Mouse (Mus musculus) lung, postnatal 10 days (tissue): ENCODE results near the gene Anks3.

Experiments used
- DNase-seq: peaks from one replicate; pipeline ENCODE4 v3.0.0; 2021

Gene Anks3

DNA sequence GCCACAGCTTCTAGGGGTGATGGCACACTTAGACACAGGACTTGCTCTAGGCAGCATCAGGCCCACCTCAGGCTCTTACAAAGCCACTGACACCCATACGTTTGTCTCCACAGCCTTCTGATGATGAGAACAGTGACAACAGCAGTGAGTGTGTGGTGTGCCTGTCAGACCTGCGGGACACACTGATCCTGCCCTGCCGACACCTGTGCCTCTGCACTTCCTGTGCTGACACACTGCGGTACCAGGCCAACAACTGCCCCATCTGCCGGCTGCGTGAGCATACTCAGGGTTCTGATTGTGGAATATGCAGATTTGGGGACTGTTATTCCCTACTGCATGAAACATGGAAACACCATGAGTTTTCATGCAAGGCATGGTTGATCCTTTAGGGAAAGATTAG, 41.5 kb downstream of the Anks3 start:
- DNase-seq = no peak

DNA sequence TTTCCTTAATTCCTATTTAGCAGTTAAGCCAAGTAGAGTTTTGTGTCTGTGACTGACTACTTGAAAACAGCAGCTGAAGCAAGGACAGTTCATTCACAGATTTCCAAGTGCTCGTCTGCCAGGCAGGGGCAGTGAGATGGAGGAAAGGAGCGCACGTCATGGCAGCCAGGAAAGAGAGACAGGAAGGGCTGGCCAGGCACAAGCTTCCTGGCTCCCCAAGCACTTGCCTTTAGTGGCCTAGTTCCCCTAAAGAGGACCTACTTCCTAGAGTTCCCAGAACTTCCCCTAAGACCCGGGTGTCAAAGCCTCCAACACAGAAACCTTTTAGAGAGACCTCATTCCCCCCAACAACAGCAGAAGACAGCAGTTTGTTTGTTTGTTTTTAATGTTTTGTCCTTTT, 43.4 kb downstream of the Anks3 start:
- DNase-seq = peak; percentile 26

DNA sequence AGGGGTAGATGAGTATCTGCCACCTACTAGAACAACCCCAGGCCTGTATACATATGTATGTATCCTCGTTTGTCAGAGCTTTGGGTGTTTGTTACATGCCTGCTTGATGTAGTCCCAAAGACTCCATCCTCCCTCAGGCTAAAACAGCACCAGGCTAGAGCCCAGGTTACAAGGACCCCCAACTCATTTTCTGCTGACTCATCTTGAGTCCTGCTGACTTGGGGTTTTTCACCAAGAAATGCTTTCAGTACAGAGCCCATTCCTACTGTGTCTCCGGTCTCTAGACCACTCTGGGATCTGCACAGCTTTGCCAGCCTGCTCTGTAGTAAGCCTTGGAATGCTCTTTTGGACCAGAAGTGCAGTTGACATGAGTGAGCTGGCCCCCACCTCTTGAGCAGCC, 47.4 kb downstream of the Anks3 start:
- DNase-seq = no peak

DNA sequence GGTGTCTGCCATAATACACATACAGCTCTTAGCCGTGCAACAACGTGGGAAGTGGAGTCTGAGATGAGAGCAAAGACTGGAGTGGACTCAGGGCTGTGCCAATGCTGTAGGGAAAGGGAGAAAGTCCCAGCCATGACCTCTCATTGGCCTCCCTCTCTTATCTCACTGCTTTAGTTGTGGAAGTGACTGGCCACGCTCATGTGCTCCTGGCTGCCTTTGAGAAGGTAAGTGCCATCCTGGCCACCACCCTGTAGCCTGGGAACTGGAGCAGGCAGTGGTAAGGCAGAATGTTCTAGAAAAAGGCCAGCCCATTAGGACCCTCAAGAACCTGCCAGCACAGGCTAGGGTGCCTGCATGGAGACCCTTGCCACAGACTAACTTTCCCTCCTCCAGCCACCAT, 48.1 kb downstream of the Anks3 start:
- no peak for DNase-seq

DNA sequence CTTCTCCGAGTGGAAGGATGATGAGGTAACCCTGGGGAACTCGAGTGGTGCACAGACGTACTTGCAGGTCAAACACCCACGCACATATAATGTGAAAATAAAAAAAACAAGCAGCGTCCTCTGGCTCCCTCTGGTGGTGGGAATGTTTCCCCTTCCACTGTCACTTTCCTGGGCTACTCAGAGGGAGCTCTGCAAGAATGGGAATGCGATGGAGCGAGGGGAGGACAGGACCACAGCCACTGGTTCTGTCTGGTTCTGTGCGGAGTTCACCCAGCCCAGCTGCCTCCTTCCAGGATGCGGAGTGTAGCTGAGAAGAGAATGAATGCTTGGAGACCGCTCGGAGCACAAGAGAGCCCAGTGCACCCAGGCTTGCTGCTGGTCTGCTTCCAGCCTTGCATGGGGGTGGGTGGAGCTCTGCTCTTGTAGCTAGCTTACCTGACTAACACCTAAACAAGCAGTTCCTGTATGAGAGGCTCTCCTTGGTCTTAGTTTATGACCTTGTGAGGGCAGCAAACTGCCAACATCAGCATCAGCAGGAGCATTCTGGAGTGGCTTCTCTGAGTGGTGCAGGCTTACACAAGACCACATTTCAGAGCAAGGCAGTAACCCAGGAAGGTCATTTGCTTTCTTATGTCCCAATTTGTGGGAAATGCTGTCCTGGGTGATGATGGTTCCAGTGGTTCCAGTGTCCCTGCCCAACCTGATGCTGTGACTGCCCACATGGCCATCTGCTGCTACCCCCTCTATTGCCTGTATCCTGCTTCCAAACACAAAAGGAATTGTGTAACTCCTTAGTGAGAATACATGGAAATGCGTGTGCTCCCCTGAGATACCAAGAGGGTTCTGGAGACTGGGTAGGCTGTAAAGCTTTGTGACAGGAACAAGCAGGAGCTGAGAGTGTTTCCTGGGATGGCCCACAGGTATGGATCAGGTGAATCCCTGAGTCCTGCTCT, 49.9 kb downstream of the Anks3 start:
- peak; percentile 94 for DNase-seq

DNA sequence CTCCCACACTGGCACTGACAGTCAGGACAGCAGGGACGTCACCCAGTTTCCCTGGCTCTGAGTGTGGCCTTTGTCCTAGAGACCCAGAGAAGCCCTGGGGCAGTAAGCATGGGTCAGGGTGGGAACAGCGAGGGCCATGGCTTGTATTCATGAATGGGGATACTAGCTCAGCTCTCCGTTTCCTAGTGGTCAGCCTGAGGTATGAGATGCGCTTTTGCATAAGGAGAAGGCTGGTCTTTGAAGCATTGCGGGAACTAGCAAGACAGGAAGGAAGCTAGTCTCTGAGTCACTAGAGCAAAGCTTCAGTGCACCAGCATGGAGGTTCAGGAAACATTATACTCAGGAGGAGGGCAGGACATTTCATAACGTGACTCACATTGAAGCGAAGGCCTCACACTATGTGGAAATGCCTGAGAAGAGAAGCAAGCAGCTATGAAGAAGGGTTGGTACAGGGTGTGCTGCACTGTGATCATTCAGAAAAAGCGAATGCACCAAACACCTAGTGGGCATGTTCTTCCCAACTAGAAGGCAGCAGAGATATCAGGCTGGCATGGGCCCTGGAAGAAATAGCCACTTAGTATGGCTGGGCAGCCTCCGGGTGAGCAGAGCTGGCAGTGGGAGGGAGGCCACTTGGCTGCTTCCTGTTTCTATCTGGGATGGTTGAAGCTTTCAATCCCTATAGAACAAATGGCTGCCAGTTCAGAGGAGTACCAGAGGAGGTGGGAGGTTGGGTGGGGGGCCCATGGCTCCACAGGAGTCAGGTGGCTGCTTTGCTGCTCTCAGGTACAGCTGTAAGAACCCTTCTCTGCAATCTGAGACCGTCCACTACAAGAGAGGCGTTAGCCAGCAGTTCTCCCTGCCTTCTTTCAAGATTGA, 50.9 kb downstream of the Anks3 start:
- no peak for DNase-seq

DNA sequence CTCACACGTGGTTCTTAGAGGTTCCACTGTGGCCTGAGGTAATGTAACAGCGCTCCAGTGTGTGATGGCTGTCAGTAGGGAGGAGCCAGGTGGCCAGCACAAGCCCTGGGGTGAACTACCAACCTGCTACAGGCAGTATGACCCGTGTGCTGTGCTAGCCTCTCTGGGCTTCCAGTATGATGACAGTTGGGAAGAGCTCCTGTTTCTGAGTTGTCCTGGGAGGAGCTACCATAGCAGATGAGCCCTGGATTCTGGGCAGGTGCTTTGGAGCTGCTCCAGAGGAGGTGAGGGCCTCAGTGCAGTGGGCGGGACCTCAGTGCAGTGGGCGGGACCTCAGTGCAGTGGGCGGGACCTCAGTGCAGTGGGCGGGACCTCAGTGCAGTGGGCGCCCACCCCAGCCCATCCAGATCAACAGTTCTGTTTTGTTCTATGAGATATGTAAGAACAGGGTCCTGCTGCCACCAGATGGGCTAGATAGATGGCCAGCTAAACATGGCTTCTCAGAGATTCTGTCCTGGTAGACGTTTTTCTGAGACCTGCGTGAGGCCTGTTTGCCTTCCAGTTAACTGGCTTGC, 51.8 kb downstream of the Anks3 start:
- no peak for DNase-seq

DNA sequence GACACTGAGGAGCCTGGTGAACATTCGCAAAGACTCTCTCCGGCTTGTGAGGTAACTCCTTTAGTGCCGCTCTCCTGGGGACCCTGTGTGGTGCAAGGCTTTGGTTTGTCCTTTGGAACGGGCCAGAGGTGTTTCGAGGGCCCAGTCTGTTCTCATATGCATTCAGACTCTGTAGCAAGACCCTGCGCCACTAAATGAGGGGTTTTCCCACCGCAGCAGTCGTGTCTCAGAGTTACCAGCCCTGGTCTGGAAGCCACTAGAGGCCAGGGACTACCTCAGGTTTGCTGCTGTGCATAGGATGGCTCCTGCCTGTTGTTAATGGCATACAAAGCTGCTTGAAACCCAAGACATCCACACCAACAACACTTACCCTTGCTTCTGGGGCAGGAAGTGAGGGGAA, 53.2 kb downstream of the Anks3 start:
- DNase-seq = no peak

DNA sequence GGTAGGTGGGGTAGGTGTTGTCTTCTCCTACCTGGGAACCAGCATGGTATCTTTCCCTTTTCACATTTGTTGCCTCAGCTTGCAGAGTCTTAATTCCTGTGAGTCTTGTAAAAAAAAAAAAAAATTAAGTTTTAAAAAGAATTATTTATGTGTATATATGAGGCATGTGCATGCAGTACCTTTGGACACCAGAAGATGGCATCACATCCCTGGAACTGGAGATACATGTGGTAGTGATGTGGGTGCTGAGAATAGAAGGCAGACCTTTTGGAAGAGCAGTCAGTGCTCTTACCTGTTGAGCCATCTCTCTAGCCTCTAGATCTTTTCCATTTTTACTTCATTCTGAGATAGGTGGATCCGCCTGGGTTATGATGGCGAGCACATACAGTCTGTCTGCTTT, 54.3 kb downstream of the Anks3 start:
- peak; percentile 43 for DNase-seq

DNA sequence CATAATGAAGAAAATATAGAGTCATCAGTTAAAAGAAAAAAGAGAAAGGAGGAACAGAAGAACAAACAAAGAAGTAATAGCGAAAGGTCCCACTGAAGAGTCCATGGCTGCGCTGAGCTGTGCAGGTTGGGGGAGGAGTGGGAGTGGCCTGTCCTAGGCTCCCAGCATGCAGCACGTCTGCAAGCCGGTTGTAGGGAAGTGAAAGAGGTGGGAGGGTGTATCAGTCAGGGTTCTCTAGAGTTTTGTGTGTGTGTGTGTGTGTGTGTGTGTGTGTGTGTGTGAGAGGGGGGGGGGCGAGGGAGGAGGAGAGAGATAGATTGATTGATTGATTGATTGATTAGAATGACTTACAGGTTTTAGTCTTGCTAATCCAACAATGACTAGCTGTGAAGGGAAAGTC, 56.0 kb downstream of the Anks3 start:
- no peak for DNase-seq

DNA sequence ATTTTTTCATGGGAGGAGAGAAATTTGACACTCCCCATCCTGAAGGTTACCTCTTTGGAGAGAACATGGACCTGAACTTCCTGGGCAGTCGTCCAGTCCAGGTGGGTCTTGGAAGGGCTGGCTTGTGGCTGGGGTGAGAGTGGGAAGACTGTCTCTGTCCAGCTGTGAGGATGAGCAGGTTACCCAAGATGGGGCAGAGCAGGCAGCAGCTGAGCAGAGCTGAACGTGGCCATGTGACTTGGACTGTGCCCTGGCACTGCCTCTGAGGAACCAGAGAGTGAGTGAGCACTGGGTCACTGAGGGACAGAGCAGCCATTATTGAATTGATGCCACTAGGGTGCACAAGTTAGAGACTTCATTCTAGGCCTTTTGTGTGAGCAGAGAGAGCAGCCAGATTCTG, 56.6 kb downstream of the Anks3 start:
- no peak for DNase-seq

DNA sequence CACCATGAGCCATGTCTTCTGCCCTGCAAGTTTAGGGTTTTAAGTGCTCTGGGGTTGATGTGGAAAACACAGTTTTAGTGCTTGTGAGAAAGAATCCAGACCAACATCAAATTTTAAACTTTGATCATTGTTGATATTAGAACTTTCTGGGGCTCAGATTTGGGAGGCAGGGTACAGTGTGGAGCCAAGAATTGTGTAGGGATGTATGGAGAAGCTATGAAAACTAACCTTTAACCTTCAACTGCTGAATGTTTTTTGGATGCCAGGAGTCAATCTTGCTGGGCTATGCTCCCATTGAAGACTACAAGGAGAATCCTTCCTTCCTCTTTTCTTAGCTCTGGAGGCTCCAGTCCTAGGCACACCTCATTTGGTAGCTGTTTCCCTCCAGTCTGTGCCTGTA, 57.4 kb downstream of the Anks3 start:
- no peak for DNase-seq

DNA sequence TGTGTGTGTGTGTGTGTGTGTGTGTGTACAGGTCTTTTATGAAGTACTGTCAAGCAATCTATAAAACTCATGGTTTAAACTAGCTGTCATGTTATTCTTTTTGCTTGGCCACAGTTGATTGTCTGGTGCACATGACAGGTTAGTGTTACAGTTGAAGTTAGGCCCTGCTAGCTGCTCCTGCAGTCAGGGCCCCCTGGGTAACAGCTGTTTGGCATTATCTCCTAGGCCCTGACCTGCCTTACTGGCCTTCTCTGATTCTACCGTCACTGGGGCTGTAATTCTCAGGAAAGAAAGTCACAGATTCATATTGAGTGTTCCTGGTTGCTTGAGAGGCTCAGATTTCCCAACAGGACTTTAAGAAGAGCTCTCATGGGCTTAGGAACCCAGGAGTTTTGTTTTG, 58.4 kb downstream of the Anks3 start:
- no peak for DNase-seq

DNA sequence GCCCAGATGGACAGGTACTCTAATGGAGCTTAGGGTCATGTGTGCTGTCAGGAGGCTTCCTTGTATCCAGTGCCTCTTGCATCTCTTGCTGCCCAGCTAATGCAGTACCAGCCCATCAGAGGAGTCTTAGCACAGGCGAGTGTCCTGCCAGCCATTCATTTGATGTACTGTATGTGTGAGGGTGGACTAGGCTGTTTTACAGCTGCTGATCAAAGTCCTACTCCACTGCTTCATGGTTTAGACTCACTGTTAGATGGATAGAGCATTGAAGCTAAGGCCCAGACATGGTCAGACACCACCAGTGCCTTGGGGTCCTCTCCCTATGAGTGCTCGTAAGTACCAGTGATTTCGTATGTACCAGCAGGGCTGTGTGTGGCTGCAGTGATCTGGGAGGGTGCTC, 59.1 kb downstream of the Anks3 start:
- no peak for DNase-seq

DNA sequence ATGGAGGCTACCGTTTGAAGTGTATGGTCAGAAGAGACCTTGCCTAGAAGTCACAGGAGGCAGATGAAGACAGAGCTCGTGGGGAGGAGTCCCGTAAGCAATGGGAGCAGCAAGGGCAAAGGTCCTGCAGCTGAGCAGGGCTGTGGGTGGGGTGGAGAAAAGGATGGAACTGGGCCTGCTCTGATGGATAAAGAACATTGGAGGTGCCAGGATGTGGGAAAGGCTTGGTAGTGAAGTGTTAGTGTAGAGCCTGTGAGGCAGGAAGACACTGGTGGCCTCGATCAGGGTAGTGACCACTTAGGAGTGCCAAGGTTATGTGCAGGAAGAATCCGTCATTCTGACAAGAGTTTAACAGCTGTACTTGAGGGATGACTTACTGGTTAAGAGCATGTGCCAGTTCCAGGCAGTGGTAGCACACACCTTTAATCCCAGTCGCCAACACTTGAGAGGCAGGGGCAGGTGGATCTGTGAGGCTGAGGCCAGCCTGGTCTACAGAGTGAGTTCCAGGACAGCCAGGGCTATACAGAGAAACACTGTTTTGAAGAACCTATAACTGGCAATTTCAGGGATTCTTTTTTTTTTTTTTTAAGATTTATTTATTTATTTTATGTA, 60.4 kb downstream of the Anks3 start:
- no peak for DNase-seq

DNA sequence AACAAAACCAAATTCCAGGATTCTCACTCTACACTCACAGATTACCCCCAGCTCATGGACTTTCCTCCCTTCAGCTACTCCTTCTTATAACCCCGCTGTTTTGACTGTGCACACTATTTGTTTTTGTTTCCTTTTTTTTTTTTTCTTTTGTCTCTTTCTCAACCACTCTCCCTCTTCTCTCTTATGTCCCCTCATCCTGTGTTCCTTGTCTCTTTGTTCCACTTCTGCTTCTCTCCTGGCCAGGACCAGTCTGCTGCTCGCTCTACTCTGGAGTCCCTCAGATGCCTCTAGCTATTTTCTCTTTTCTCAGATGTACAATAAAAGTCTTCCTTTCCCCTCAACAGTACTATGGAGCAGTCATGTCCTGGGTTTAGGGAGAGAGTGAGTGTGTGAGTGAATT, 61.6 kb downstream of the Anks3 start:
- no peak for DNase-seq

DNA sequence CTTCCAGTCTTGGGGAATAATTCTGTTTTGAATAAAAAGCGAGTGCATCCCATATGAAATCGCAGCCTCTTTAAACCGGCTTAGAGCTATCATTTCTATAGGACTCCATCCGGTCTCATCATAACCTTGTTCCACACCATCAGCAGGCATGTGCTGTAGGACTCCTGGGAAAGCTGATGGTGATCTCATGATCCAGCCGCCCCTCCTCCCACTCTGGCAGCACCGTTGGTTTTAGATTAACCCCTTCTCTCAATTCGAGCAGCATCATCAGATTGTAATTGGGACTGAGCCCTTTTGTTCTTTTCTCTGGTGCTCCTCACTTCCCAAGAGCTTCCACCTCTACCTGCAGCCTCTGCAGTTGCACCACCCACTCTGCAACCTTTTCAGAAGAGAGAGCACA, 62.8 kb downstream of the Anks3 start:
- DNase-seq = no peak

DNA sequence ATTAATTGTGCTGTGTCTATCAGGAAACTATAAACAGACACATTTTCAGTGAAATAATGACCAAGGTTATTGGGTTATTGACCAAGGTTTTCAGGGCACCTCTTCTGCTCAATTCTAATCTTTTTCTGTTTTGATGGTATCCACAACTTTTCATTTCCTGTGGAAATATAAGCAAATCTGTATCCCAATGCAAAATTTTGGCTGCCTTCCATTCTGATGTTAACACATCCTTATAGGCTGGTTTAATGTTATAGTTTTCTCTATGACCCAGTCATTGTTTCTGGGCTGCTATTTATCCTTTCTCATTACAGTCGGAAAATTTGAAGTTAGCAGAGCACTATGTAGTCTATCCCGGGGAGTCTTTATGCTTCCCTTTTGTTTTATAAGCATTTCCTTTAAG, 64.3 kb downstream of the Anks3 start:
- DNase-seq = no peak

DNA sequence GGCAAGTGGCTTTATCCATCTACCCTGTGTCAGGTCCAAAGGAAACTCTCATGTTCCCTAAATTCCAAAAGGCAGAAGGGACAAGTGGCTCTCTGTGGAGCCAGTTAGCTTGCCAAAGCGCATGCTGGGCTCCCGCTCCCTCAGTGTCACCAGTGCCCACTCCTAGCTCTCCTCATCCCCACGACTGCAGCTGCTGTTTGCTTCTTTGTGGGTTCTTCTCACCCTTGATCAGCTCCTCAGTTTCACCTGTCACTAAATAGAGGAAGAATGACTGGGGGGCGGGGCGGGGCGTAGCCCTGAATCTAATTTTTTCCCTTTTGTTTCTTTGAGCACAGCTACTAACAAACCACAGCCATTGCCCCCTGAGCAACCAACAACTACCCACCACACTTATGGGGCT, 65.1 kb downstream of the Anks3 start:
- no peak for DNase-seq

DNA sequence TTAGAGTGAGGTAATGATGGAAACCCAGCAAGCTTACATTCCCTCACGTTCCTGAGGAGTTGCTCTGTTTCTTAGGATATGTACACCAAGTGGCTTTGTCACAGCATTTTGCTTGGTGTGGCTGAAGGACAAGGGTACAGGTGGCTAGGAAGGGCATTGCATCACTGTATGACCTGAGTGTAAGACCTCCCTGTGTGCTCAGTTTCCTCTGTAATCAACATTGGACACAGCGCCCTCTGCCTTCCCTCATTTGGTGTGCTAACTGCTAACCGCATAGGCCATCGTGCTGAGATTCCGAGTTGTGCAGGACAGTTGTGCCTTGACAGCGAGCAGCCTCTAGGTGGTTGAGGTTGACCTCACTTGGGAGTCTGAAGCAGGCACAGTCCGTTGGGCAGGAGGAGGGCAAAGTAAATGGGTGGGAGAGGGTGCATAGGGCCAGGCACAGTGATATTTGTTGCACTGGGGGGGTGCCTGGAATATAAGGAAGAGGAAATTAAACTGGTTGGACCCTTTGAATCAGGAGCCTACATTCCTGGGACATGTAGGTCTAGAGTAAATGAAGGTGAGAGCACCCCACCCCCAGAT, 66.8 kb downstream of the Anks3 start:
- no peak for DNase-seq

DNA sequence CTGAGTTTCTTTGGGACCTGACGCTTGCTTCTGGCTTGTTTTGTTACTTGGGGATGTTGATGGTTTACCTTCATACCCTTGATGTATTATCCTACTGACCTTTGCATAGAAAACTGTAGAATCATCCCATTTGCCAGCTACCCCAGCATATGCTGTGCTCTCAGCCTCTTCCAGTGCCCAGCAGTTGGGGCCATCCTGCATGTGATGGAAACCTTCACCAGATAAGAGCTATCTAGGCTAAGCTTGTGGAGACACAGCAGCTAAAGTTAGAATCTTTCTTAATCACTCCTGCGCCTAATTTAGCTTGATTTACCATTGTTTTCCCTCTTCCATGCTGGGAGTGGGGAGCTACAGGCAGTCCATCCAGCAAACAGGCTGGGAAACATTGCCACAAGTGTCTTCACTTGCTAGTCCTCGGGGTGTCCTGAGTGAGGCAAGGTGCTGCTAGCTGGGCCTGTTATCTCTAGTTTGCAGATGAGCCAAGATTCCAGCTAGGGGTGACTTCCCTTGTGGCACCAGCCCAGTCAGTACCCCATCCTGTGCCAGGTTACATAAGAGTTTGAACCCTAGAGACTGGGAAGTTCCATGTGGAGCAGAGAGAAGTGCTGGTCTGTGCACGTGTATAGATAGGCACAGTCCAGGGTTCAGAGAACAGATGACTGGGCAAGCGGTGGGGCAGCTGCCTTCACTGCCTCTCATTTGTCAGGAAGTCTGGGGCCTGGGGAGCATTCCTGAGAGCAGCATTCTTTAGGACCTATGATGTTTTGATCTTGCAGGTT, 67.6 kb downstream of the Anks3 start:
- DNase-seq = no peak
